Mouse (Mus musculus) midbrain, embryonic 16.5 days (tissue): ENCODE measurements around the gene Mast3. TPM values are rescaled to one million over a fixed set of nuclear protein-coding genes. Genes with fewer than 3 reads are reported as not detected.

Experiments
- ATAC-seq: fragments of 200-750 bp; cut with Nextera tagmentation; 2 replicates; pipeline ENCODE4 v1.8.0; 2017; ENCODE audit warnings: moderate TSS enrichment
- H3K27ac ChIP-seq: fragments of 300-500 bp; sonication (generic); 2 replicates; pipeline ENCODE4 v1.5.1; 2014; ENCODE audit warnings: mild to moderate bottlenecking, low read length, mixed read lengths
- H3K27me3 ChIP-seq: fragments of 300-500 bp; sonication (generic); 2 replicates; pipeline ENCODE4 v1.6.1; 2014; ENCODE audit warnings: low read depth, low read length, mixed read lengths; ENCODE audit not compliant: control insufficient read depth, insufficient read depth
- H3K36me3 ChIP-seq: fragments of 300-500 bp; sonication (generic); 2 replicates; pipeline ENCODE4 v1.6.1; 2014; ENCODE audit warnings: mild to moderate bottlenecking, low read length, moderate library complexity, mixed read lengths; ENCODE audit not compliant: control insufficient read depth, insufficient read depth
- H3K4me1 ChIP-seq: fragments of 300-500 bp; sonication (generic); 2 replicates; pipeline ENCODE4 v1.6.1; 2014; ENCODE audit warnings: mild to moderate bottlenecking, low read length, mixed read lengths; ENCODE audit not compliant: control insufficient read depth, insufficient read depth
- H3K4me2 ChIP-seq: fragments of 300-500 bp; sonication (generic); 2 replicates; pipeline ENCODE4 v1.6.1; 2014; ENCODE audit warnings: mild to moderate bottlenecking, low read length, mixed read lengths
- H3K4me3 ChIP-seq: fragments of 300-500 bp; sonication (generic); 2 replicates; pipeline ENCODE4 v1.5.1; 2014; ENCODE audit warnings: low read depth, mild to moderate bottlenecking, low read length, moderate library complexity, mixed read lengths
- H3K9ac ChIP-seq: fragments of 300-500 bp; sonication (generic); 2 replicates; pipeline ENCODE4 v1.6.1; 2014; ENCODE audit warnings: low read depth, low read length, mixed read lengths
- H3K9me3 ChIP-seq: fragments of 300-500 bp; sonication (generic); replicated peaks from 2 replicates; pipeline ENCODE4 v1.6.1; 2014; ENCODE audit warnings: mild to moderate bottlenecking, low read length, mixed read lengths; ENCODE audit not compliant: control insufficient read depth, poor library complexity, severe bottlenecking
- WGBS: fragments of 180-500 bp; shearing (Covaris S2); extraction: QIAGEN DNeasy Blood & Tissue Kit; methylation state at CpG from one replicate; pipeline ENCODE4 v1.1.7; 2014; 5-methylcytosine and 5-hydroxymethylcytosine counted together
- polyA plus RNA-seq: library from polyadenylated mRNA; unstranded; fragments of >200 nt; fragmentation: Nextera tagmentation; extraction: Ambion mirVana; gene quantifications from 2 replicates; pipeline ENCODE4 v1.2.1, GENCODE M21; 2015

Mast3 gene
- polyA plus RNA-seq, 1 experiment from 2014 or later = 23.2 TPM

DNA sequence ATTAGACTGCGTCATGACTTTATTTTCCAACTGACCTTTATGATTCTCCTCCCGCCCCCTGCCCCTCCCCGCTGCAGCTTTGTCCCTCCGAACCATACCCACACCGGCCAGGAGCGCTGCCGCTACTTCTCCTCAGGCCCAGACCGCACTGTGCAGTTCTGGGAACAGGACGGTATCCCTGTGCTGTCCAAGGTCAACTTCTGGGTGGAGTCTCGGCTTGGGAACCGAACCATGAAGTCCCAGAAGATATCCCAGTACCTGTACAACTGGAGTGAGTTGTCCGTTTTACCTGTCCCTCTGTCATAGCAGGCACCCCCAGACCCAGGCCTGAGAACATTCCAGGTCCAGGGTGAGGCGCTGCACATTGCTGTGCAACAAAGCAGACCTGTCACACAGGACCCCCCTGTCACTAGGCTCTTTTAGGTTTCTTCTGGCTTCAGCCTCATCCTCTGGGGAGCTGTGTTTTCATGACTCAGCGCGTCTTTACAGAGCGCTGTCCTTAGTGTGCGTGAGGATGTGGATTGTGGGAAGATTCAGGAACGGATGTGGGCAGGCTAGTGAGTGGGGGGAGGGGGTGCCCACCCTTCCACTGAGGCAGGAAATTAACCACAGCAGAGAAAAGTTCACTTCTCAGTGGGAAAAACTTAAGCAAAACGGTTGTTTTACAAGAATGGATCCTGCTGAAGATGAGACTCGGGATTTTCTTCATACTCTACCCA, 6.3 kb upstream of the Mast3 start:
- no peaks in the 10 kb centered on the region for H3K36me3 ChIP-seq
- H3K27ac ChIP-seq = no peak overlapping the region
- H3K4me1 ChIP-seq = no peaks in the 10 kb centered on the region
- WGBS = 77% methylated on average over 20 of the region's 20 CpGs
- H3K4me2 ChIP-seq = no peak overlapping the region
- no peak overlapping the region for H3K9ac ChIP-seq
- no peaks in the 10 kb centered on the region for H3K9me3 ChIP-seq
- no peak for ATAC-seq
- peaks cover 8% of the 10 kb centered on the region for H3K27me3 ChIP-seq
- H3K4me3 ChIP-seq = no peak overlapping the region

DNA sequence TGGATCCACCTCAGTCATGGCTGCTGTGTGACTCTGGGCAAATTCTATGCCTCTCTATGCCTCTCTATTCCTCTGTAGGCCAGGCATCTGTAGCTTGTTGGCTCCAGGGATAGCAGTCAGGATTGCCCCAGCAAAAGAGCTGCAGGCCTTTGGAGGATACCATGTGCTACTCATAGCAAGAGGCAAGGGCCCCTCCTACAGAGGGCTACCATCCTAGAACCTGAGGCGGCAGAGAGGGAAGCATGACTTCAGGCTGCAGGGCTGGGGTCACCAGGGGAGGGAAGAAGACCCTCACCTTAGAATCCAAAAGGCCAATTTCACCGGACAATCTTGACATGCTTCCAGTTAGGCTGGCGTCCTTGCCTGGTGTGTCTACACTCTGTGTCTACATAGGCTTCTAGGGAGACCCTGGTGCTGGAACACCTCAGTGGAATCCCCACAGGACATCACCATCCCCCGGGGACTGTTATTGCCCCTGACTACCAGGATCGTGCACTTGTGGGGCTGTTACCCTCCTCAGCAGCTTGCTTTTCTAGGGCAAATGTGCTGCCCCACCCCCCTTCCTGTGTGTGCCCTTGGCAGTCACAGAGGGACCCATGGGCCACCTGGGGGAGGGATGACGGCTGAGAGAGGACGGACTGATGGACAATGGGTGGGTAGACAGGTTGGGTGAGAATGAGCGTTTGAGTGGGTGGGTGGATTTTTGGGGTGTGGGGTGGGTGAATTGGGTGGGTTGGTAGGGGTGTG, 4.3 kb upstream of the Mast3 start:
- Histone ChIP-seq H3K9me3 (no peaks in the 10 kb centered on the region), H3K4me2 (no peak overlapping the region), H3K27me3 (peaks cover 12% of the 10 kb centered on the region), H3K27ac (no peak overlapping the region), H3K4me1 (peaks cover 4% of the 10 kb centered on the region), H3K9ac (no peak overlapping the region), H3K4me3 (no peak overlapping the region), H3K36me3 (no peaks in the 10 kb centered on the region)
- WGBS = 83% methylated on average over 8 of the region's 8 CpGs
- no peak for ATAC-seq

DNA sequence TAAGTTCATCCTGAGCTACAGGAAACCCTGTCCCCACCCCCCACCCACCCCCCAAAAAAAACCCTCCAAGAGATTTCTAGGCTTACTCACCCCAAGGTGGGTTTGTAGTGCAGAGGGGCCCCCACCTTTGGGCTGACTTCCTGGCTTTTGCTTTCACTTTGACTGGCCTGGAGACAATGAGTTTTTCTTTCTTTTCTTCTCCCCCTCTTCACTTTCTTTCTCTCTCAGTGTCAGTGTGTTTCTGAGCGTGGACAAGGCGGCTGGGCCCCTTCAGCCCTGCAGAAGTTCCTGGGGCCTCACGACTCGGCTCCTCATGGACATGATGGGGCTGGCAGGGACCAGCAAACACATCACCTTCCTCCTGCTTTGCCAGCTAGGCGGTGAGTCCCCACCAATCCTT, 3.4 kb upstream of the Mast3 start, which contains the start of gene Il12rb1:
Il12rb1 (plus strand) TSS at position 211 of the 400 bp plus-strand sequence.
- WGBS = 54% methylated on average over 5 of the region's 5 CpGs
- Histone ChIP-seq H3K36me3 (no peaks in the 10 kb centered on the region), H3K27ac (no peak within 1 kb of the TSS), H3K4me1 (peaks cover 10% of the 10 kb centered on the region), H3K9ac (no peak within 1 kb of the TSS), H3K4me3 (no peak within 1 kb of the TSS), H3K4me2 (no peak within 1 kb of the TSS), H3K27me3 (peaks cover 19% of the 10 kb centered on the region), H3K9me3 (no peaks in the 10 kb centered on the region)
- ATAC-seq = no peak

DNA sequence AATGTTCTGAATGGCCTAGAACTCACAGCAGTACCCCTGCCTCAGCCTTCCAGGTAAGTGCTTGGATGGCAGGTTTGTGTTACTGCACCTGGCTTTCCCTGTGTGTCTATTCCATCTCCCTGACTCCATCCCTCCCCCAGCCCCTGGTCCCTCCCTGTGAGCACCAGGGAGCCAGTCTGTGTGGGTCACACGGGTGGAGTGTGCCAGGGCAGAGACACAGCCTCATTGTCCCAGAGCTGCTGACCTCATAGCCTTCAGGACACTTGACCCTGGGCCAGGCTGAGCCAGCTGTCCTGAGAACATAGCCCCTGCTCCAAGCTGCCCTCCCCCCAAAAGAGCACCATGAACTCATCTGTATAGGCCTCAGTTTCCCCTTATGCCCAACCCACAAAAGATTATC, 2.5 kb upstream of the Mast3 start:
- peaks cover 10% of the 10 kb centered on the region for H3K4me1 ChIP-seq
- H3K9ac ChIP-seq = no peak overlapping the region
- H3K9me3 ChIP-seq = no peaks in the 10 kb centered on the region
- ATAC-seq = no peak
- 47% methylated on average over 1 of the region's 1 CpGs for WGBS
- no peak overlapping the region for H3K4me3 ChIP-seq
- H3K27ac ChIP-seq = no peak overlapping the region
- no peak overlapping the region for H3K4me2 ChIP-seq
- peaks cover 21% of the 10 kb centered on the region for H3K27me3 ChIP-seq
- no peaks in the 10 kb centered on the region for H3K36me3 ChIP-seq

DNA sequence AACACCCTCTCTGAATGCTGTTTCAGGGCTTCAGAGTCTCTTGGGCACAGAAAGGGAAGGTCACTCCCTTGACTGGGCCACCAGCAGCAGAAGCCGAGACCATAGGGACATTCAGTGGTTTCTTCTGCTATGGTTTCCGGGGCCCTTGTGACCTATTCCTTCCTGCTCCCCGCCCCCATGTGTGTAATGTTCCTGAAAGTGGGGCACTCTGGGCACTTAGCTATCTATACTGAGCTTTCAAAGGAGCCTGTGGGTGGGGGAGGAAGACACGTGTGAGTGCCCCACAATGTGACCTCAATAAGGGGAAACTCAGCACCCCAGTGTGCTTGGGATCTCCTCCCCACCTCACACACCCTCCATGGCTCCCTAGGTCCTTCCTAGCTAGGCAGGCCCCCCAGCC, 1.7 kb upstream of the Mast3 start:
- H3K27me3 ChIP-seq = peaks cover 24% of the 10 kb centered on the region
- H3K4me3 ChIP-seq = no peak overlapping the region
- WGBS = 83% methylated on average over 4 of the region's 4 CpGs
- H3K4me1 ChIP-seq = peaks cover 10% of the 10 kb centered on the region
- H3K4me2 ChIP-seq = no peak overlapping the region
- H3K9ac ChIP-seq = no peak overlapping the region
- H3K36me3 ChIP-seq = no peaks in the 10 kb centered on the region
- H3K9me3 ChIP-seq = no peaks in the 10 kb centered on the region
- no peak overlapping the region for H3K27ac ChIP-seq
- no peak for ATAC-seq

DNA sequence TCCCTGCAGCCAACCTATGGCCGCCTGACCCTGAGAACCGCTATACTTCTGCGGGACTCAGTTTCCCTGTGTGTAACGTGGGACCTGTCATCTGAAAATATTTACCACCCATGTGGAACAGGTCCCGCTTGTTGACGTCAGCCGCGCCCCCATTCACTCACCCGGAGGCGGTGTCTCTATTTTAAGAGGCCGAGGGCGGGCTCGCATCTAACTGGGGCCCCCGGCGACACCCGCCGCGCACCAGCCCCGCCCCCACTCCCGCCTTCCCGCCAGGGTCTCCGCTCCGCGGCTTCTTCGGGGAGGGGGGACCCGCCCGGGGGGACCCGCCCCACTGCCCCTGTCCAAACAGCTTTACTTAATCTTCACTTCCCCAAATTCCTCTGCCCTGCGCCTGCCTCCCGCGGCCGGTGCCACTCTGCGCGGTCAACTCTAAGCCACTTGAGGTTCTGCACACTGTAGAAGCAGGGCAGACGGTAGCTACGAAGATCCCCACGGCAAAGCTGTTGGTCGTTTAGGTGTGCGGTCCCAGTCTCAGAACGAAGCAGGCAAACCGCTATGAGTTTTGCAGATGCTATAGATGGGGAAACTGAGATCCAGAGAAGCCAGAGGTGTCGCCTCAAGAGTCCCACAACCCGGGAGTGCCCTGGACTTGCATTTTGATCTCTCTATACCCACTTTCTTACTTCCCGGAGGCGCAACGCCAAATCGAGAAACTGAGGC, 933 bp downstream of the Mast3 start:
- no peak; the same call in 1 of the 2 replicates for ATAC-seq
- Histone ChIP-seq H3K4me1 (peaks cover 10% of the 10 kb centered on the region), H3K36me3 (no peaks in the 10 kb centered on the region), H3K9ac (peak overlapping the region; percentile 61), H3K27ac (no peak overlapping the region), H3K27me3 (peaks cover 32% of the 10 kb centered on the region), H3K9me3 (no peaks in the 10 kb centered on the region), H3K4me3 (peak overlapping the region; percentile 58), H3K4me2 (peak overlapping the region; percentile 82)
- 1% methylated on average over 40 of the region's 47 CpGs for WGBS

DNA sequence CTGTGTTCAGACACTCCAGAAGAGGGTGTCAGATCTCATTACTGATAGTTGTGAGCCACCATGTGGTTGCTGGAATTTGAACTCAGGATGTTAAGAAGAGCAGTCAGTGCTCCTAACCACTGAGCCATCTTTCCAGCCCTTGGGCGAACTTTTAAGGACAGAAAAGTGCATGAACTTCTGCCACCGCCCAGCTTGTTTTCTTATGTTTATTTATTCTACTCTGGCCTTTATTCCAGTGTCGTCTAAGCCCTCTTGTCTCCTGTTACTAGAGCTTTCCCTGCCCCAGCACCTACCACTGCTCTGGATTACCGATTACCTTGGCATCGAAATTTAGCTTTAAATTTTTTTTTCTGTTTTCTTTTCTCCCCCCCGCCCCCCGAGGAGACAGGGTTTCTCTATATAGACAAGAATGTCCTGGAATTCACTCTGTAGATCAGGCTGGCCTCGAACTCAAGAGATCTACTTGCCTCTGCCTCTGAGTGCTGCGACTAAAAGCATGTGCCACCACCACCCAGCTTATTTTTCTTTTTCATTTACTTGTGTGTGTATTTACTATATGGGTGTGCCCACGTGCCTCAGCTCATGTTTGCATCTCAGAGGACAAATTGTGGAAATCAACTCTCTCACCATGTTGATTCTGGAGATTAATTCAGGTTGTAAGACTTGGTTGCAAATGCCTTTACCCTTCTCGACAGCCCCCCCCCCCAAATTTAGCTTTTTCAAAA, 1.9 kb downstream of the Mast3 start:
- no peaks in the 10 kb centered on the region for H3K9me3 ChIP-seq
- ATAC-seq = no peak

DNA sequence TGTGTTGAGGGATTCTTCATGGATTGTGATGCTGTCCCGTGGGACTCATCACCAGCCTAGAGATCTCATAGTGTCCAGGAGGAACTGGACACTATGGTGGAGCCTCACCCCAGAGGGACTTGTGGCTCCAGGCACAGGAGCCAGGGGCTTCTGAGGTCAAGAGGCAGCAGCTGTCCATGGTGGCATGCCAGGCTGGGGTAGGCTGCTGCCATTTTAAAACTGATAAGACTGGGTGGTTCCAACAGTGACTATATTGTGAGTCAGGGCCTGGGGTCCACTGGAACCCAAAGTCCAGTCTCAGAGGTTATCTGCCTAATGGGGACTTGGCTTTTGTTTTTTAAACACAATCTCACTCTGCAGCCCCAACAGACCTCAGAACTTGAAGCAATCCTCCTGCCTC, 3.0 kb downstream of the Mast3 start:
- H3K9ac ChIP-seq = no peak overlapping the region
- H3K4me2 ChIP-seq = no peak overlapping the region
- no peak for ATAC-seq
- peaks cover 32% of the 10 kb centered on the region for H3K27me3 ChIP-seq
- WGBS = 74% methylated on average over 1 of the region's 1 CpGs
- H3K27ac ChIP-seq = no peak overlapping the region
- H3K36me3 ChIP-seq = no peaks in the 10 kb centered on the region
- no peak overlapping the region for H3K4me3 ChIP-seq
- no peaks in the 10 kb centered on the region for H3K9me3 ChIP-seq
- H3K4me1 ChIP-seq = peaks cover 16% of the 10 kb centered on the region

More for the DNA sequence above, 1.9 kb downstream of the Mast3 start:
- H3K4me2 ChIP-seq = no peak overlapping the region
- 76% methylated on average over 11 of the region's 11 CpGs for WGBS
- H3K27me3 ChIP-seq = peaks cover 32% of the 10 kb centered on the region
- no peak overlapping the region for H3K27ac ChIP-seq
- no peak overlapping the region for H3K4me3 ChIP-seq
- no peak overlapping the region for H3K9ac ChIP-seq
- peaks cover 13% of the 10 kb centered on the region for H3K4me1 ChIP-seq
- H3K36me3 ChIP-seq = no peaks in the 10 kb centered on the region
